Mouse (Mus musculus) liver, embryonic 14.5 days (tissue): ENCODE measurements at regions not wholly inside any gene's neighbourhood (a gene's known extent, or its start where the extent isn't known, plus 50 kb on each side); places are given as distances from the start of the nearest gene placed in this dataset.

Experiments
- ATAC-seq: fragments of 200-750 bp; cut with Nextera tagmentation; 2 replicates; pipeline ENCODE4 v1.8.0; 2017; ENCODE audit warnings: moderate number of reproducible peaks, mild to moderate bottlenecking, moderate library complexity; ENCODE audit not compliant: insufficient read depth
- DNase-seq, 3 experiments: peaks; one replicate each; pipeline ENCODE4 v3.0.0-alpha.2; 2012 to 2013; ENCODE audit warnings: low read depth in 3 of 3, low spot score in 3 of 3
- H3K27ac ChIP-seq: fragments of 300-500 bp; sonication (generic); 2 replicates; pipeline ENCODE4 v1.5.1; 2014; ENCODE audit warnings: moderate library complexity, mild to moderate bottlenecking, control low read depth, inconsistent platforms
- H3K27me3 ChIP-seq: fragments of 300-500 bp; sonication (generic); 2 replicates; pipeline ENCODE4 v1.6.1; 2014; ENCODE audit warnings: mild to moderate bottlenecking, low read length, moderate library complexity; ENCODE audit not compliant: control insufficient read depth, insufficient read depth
- H3K36me3 ChIP-seq: fragments of 300-500 bp; sonication (generic); replicated peaks from 2 replicates; pipeline ENCODE4 v1.6.1; 2014; ENCODE audit warnings: low read depth; ENCODE audit not compliant: control insufficient read depth, insufficient read depth
- H3K4me1 ChIP-seq, 2 experiments: fragments of 200-500 bp in 1 of 2; fragments of 300-500 bp in 1 of 2; sonication (generic) in 1 of 2; replicated peaks; 2 replicates each; pipeline ENCODE4 v1.6.1; 2012 to 2014; ENCODE audit warnings: antibody characterized with exemption in 1 of 2, inconsistent platforms in 1 of 2, low read length in 1 of 2; ENCODE audit not compliant: control insufficient read depth in 2 of 2, insufficient read depth in 2 of 2
- H3K4me2 ChIP-seq: fragments of 300-500 bp; sonication (generic); 2 replicates; pipeline ENCODE4 v1.6.1; 2014; ENCODE audit warnings: low read depth, mild to moderate bottlenecking, control low read depth, moderate library complexity
- H3K4me3 ChIP-seq, 2 experiments: fragments of 200-500 bp in 1 of 2; fragments of 300-500 bp in 1 of 2; sonication (generic) in 1 of 2; 2 replicates each; pipeline ENCODE4 v1.5.1; 2012 to 2014; ENCODE audit warnings: low read depth in 2 of 2, low read length in 2 of 2, mild to moderate bottlenecking in 2 of 2, control low read depth in 1 of 2, inconsistent platforms in 1 of 2, moderate library complexity in 1 of 2; ENCODE audit not compliant: insufficient read depth in 1 of 2
- H3K9ac ChIP-seq: fragments of 300-500 bp; sonication (generic); replicated peaks from 2 replicates; pipeline ENCODE4 v1.6.1; 2014; ENCODE audit warnings: mild to moderate bottlenecking, control low read depth, moderate library complexity
- H3K9me3 ChIP-seq: fragments of 300-500 bp; sonication (generic); 2 replicates; pipeline ENCODE4 v1.6.1; 2016; ENCODE audit warnings: low read length, mixed read lengths; ENCODE audit not compliant: control insufficient read depth
- CTCF ChIP-seq: IDR thresholded peaks from 2 replicates; pipeline ENCODE4 v1.5.1; 2016; ENCODE audit warnings: antibody characterized with exemption, low read depth, control low read depth
- EP300 ChIP-seq: IDR thresholded peaks from 2 replicates; pipeline ENCODE4 v1.6.1; 2016; ENCODE audit warnings: antibody characterized with exemption, low read depth
- WGBS: fragments of 180-500 bp; shearing (Covaris S2); extraction: QIAGEN DNeasy Blood & Tissue Kit; methylation state at CpG from one replicate; pipeline ENCODE4 v1.1.7; 2014; ENCODE audit not compliant: insufficient replicate concordance; 5-methylcytosine and 5-hydroxymethylcytosine counted together

DNA sequence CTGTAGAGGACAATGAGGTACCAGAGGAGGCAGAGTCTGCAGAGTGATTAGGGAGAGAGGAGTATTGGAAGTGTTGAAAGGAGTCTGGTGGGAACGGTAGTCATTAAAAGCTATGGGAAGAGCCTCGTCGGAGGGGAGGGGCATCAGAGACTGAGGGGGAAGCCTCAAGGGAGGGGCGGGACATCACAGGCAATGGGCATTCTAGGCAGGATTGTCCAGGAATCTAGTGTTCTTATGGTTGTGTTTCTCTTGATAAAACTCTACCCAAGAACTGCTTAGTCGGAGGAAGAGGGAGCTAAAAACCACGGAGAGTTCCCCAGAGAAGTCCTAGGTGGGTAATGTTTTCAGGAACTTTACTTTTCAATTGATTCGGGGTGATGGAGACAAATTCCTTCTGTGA is 90.2 kb downstream of the Sec23ip start:
- Histone ChIP-seq H3K4me1 (no peaks in the 10 kb centered on the region), H3K27me3 (no peaks in the 10 kb centered on the region), H3K9me3 (no peaks in the 10 kb centered on the region), H3K4me3 (no peak overlapping the region), H3K36me3 (no peaks in the 10 kb centered on the region), H3K4me2 (no peak overlapping the region), H3K9ac (no peak overlapping the region), H3K27ac (no peak overlapping the region)
- 41% methylated on average over 7 of the region's 7 CpGs for WGBS
- ATAC-seq (no peak), DNase-seq (peak in 2 of 3 experiments; percentile 59 to 68)
- TF ChIP-seq EP300 (no peak), CTCF (no peak)

DNA sequence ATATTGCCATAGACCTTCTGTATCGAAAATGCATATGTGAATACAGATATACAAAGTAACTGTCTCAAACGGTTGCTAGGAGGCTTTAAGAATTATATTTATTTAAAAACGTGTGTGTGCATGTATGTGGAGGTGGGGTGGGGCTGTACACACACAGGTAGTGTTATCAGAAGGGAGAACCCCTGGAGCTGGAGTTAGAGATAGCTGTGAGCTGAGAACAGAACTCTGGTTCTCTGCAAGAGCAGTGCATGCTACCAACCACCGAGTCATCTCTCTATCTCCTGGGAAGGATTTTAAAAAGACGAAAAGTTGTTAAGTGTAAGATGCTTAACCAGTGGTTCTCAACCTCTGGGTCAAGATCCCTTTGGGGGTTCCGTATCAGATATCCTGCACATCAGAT is 91.7 kb downstream of the Sec23ip start:
- H3K36me3 ChIP-seq: no peaks in the 10 kb centered on the region
- H3K4me1 ChIP-seq: no peaks in the 10 kb centered on the region
- H3K9ac ChIP-seq: no peak overlapping the region
- DNase-seq (peak in 2 of 3 experiments; percentile 62 to 74), ATAC-seq (no peak)
- no peaks in the 10 kb centered on the region for H3K27me3 ChIP-seq
- WGBS: 47% methylated on average over 6 of the region's 6 CpGs
- no peak for TF ChIP-seq EP300
- TF ChIP-seq CTCF: no peak
- H3K27ac ChIP-seq: no peak overlapping the region
- no peak overlapping the region for H3K4me2 ChIP-seq
- no peak overlapping the region for H3K4me3 ChIP-seq
- no peaks in the 10 kb centered on the region for H3K9me3 ChIP-seq

DNA sequence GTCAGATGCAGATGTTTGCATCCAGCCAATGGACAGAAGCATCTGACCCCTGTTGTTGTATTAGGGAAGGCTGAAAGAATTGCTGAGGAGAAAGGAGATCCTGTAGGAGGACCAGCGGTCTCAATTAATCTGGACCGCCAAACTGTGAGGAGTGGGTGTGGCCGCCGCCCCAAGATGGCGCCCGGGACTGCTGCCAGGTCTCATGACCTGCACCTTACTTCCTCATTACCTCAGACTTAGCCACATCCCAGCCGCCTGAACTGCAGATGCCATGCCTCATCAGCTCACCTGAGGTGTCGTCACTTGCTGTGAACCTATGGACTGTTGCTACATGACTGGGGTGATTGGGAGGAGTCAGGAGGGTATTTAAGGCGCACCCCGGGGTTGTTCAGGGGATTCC is 97.8 kb downstream of the Sec23ip start:
- H3K4me2 ChIP-seq: no peak overlapping the region
- H3K9me3 ChIP-seq: no peaks in the 10 kb centered on the region
- no peak for DNase-seq
- no peaks in the 10 kb centered on the region for H3K4me1 ChIP-seq
- no peak for TF ChIP-seq CTCF
- no peak for TF ChIP-seq EP300
- H3K4me3 ChIP-seq: no peak overlapping the region
- 72% methylated on average over 10 of the region's 10 CpGs for WGBS
- H3K36me3 ChIP-seq: no peaks in the 10 kb centered on the region
- H3K27me3 ChIP-seq: no peaks in the 10 kb centered on the region
- no peak overlapping the region for H3K27ac ChIP-seq
- ATAC-seq: no peak
- no peak overlapping the region for H3K9ac ChIP-seq

DNA sequence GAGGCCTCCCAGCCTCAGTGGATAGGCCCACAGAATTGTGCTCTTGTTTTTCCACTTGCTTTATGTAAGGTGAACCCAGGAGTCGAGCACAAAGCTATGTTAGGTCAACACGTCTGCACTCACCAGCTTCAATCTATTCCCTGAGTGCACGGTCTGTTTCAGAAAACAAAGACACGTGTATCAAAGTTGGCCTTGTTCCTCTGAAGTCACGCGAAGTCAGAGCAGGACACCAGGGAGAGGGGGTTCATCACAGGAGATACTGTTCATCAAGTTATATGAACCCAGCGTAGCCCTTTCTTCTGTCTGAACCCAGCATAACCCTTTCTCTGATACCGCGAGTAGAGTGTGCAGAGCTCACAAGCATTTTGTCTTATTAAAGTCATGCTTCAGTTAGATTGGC is 98.8 kb downstream of the Sec23ip start:
- Histone ChIP-seq H3K36me3 (no peaks in the 10 kb centered on the region), H3K27me3 (no peaks in the 10 kb centered on the region), H3K4me2 (no peak overlapping the region), H3K4me3 (no peak overlapping the region), H3K4me1 (no peaks in the 10 kb centered on the region), H3K27ac (no peak overlapping the region), H3K9ac (no peak overlapping the region), H3K9me3 (no peaks in the 10 kb centered on the region)
- TF ChIP-seq EP300 (no peak), CTCF (no peak)
- no peak for DNase-seq
- no peak for ATAC-seq
- WGBS: 75% methylated on average over 9 of the region's 9 CpGs

DNA sequence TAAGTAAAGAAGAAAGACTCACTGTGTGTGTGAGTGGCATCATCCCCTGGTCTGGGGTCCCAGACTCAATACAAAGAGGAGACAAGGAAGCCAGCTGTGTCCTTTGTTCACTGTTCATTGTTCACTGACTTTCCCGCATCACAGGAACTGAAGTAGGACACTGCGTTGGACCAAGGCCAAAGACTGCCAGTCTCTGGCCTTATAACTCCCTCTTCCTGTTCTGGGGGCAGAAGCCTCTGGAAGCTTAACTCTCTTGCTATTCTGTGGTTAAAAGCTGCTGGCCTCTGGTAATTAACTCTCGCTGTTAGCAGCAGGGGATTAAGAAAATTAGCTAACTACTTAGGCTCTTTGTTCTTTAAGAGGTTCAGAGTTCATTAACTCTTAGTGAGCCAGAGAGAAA is 104.5 kb downstream of the Sec23ip start:
- 40% methylated on average over 3 of the region's 3 CpGs for WGBS
- TF ChIP-seq CTCF: no peak
- no peak for TF ChIP-seq EP300
- DNase-seq (no peak), ATAC-seq (no peak)
- no peaks in the 10 kb centered on the region for H3K9me3 ChIP-seq
- H3K4me3 ChIP-seq: no peak overlapping the region
- no peak overlapping the region for H3K4me2 ChIP-seq
- H3K9ac ChIP-seq: no peak overlapping the region
- no peaks in the 10 kb centered on the region for H3K36me3 ChIP-seq
- H3K4me1 ChIP-seq: peaks cover 9 to 14% of the 10 kb centered on the region in 2 experiments
- no peak overlapping the region for H3K27ac ChIP-seq
- no peaks in the 10 kb centered on the region for H3K27me3 ChIP-seq
